ENCODE assay signal across 24 mouse cellular contexts in genomic region chr7:97379304-97379703, GRCm38 (mm10). TPM values are rescaled to one million over a fixed set of nuclear protein-coding genes. Genes with fewer than 3 reads are reported as not detected.
A peak's percentile ranks its signal among the peaks of the same experiment; 100 is the strongest.
DNase-seq lines count a peak whose midpoint lies in the region; ATAC-seq and TF ChIP-seq lines count a peak whose summit lies in the region.
"Had no signal": no experiment of that assay in that cellular context is flagged by ENCODE, and none has a peak within 500 bp of the region (broad histone marks: within the 10 kb centered on the region; RNA-seq: fewer than 3 reads in every experiment).

No protein-coding gene starts in this region.

- no peaks in the 10 kb centered on the region for H3K9me3 ChIP-seq in intestine, embryonic 14.5 days (ENCODE audit: control insufficient read depth, low read length)
- no peaks in the 10 kb centered on the region for H3K9me3 ChIP-seq in intestine, postnatal 0 days (ENCODE audit: control insufficient read depth)
- no peaks in the 10 kb centered on the region for H3K9me3 ChIP-seq in liver, embryonic 11.5 days (ENCODE audit: control insufficient read depth, low read length)
- no peaks in the 10 kb centered on the region for H3K9me3 ChIP-seq in midbrain, embryonic 11.5 days (ENCODE audit: control insufficient read depth, low read length)
- H3K9me3 ChIP-seq in midbrain, embryonic 16.5 days (replicated peaks; ENCODE audit: control insufficient read depth, low read length, poor library complexity, severe bottlenecking), result no peaks in the 10 kb centered on the region
- H3K9me3 ChIP-seq: G1E had no signal

- intact Hi-C loops in heart, postnatal 25 days (cut with DNase I), result no loop called here

- no peak for ATAC-seq in intestine, embryonic 14.5 days (replicated peaks; ENCODE audit: low FRiP score, low TSS enrichment, low read depth)
- no peak for ATAC-seq in intestine, postnatal 0 days
- no peak for ATAC-seq in liver, embryonic 11.5 days (replicated peaks; ENCODE audit: low FRiP score)
- ATAC-seq in midbrain, embryonic 11.5 days (ENCODE audit: low FRiP score), result no peak
- ATAC-seq in midbrain, embryonic 16.5 days, result no peak
- ATAC-seq: activated CD4-positive, CD25-positive, alpha-beta regulatory T cell, adult 4 months; CD4-positive, CD25-positive, alpha-beta regulatory T cell, adult 4 months; Patski had no signal

- H3K27ac ChIP-seq in intestine, embryonic 14.5 days (ENCODE audit: low read depth), result no peak overlapping the region
- H3K27ac ChIP-seq in intestine, postnatal 0 days (ENCODE audit: low read depth, low read length), result no peak overlapping the region
- H3K27ac ChIP-seq in liver, embryonic 11.5 days (ENCODE audit: low read depth, low read length), result no peak overlapping the region
- no peak overlapping the region for H3K27ac ChIP-seq in midbrain, embryonic 11.5 days (ENCODE audit: low read depth, low read length)
- H3K27ac ChIP-seq in midbrain, embryonic 16.5 days (ENCODE audit: low read length), result no peak overlapping the region

- peaks cover 95% of the 10 kb centered on the region for H3K36me3 ChIP-seq in intestine, embryonic 14.5 days (ENCODE audit: control insufficient read depth, insufficient read depth, low read length)
- peaks cover 70% of the 10 kb centered on the region for H3K36me3 ChIP-seq in intestine, postnatal 0 days (ENCODE audit: control insufficient read depth, insufficient read depth)
- peaks cover 51% of the 10 kb centered on the region for H3K36me3 ChIP-seq in liver, embryonic 11.5 days (ENCODE audit: control insufficient read depth, insufficient read depth, low read length)
- H3K36me3 ChIP-seq in midbrain, embryonic 11.5 days (ENCODE audit: control insufficient read depth, insufficient read depth, low read length), result peaks cover 26% of the 10 kb centered on the region
- peaks cover 20% of the 10 kb centered on the region for H3K36me3 ChIP-seq in midbrain, embryonic 16.5 days (ENCODE audit: control insufficient read depth, insufficient read depth, low read length)

- TF ChIP-seq CTCF in intestine, postnatal 0 days (IDR thresholded peaks at IDR 0.05; ENCODE audit: low read depth), result no peak

- H3K4me2 ChIP-seq in intestine, embryonic 14.5 days (ENCODE audit: low read length), result no peak overlapping the region
- H3K4me2 ChIP-seq in intestine, postnatal 0 days (replicated peaks; ENCODE audit: low read depth), result no peak overlapping the region
- H3K4me2 ChIP-seq in liver, embryonic 11.5 days, result no peak overlapping the region
- no peak overlapping the region for H3K4me2 ChIP-seq in midbrain, embryonic 11.5 days
- H3K4me2 ChIP-seq in midbrain, embryonic 16.5 days (ENCODE audit: low read length), result no peak overlapping the region

- no peaks in the 10 kb centered on the region for H3K4me1 ChIP-seq in intestine, embryonic 14.5 days (replicated peaks; ENCODE audit: control insufficient read depth, insufficient read depth, low read length)
- no peaks in the 10 kb centered on the region for H3K4me1 ChIP-seq in intestine, postnatal 0 days (replicated peaks; ENCODE audit: control insufficient read depth, insufficient read depth, low read length)
- H3K4me1 ChIP-seq in liver, embryonic 11.5 days (replicated peaks; ENCODE audit: control insufficient read depth, insufficient read depth, low read length), result no peaks in the 10 kb centered on the region
- H3K4me1 ChIP-seq in midbrain, embryonic 11.5 days (ENCODE audit: control insufficient read depth, insufficient read depth, low read length), result no peaks in the 10 kb centered on the region
- H3K4me1 ChIP-seq in midbrain, embryonic 16.5 days (ENCODE audit: control insufficient read depth, insufficient read depth, low read length), result no peaks in the 10 kb centered on the region

- no peak overlapping the region for H3K4me3 ChIP-seq in intestine, embryonic 14.5 days (ENCODE audit: low read depth, low read length)
- H3K4me3 ChIP-seq in intestine, postnatal 0 days (ENCODE audit: low read depth, low read length), result no peak overlapping the region
- H3K4me3 ChIP-seq in liver, embryonic 11.5 days (ENCODE audit: low read depth, low read length), result no peak overlapping the region
- no peak overlapping the region for H3K4me3 ChIP-seq in midbrain, embryonic 11.5 days (ENCODE audit: low read depth, low read length)
- no peak overlapping the region for H3K4me3 ChIP-seq in midbrain, embryonic 16.5 days (ENCODE audit: low read depth, low read length)

- H3K27me3 ChIP-seq in intestine, embryonic 14.5 days (replicated peaks; ENCODE audit: control insufficient read depth, insufficient read depth, low read length), result no peaks in the 10 kb centered on the region
- H3K27me3 ChIP-seq in intestine, postnatal 0 days (replicated peaks; ENCODE audit: control insufficient read depth, insufficient read depth, low read length), result no peaks in the 10 kb centered on the region
- no peaks in the 10 kb centered on the region for H3K27me3 ChIP-seq in liver, embryonic 11.5 days (replicated peaks; ENCODE audit: control insufficient read depth, insufficient read depth, low read length)
- H3K27me3 ChIP-seq in midbrain, embryonic 11.5 days (ENCODE audit: control insufficient read depth, insufficient read depth, low read length), result no peaks in the 10 kb centered on the region
- H3K27me3 ChIP-seq in midbrain, embryonic 16.5 days (ENCODE audit: control insufficient read depth, insufficient read depth, low read depth, low read length), result no peaks in the 10 kb centered on the region
- H3K27me3 ChIP-seq: CH12.LX, Patski had no signal

- 92% methylated on average over 5 of the region's 5 CpGs for WGBS in intestine, embryonic 14.5 days
- WGBS in intestine, postnatal 0 days, result 90% methylated on average over 5 of the region's 5 CpGs
- 90% methylated on average over 5 of the region's 5 CpGs for WGBS in liver, embryonic 11.5 days
- 93% methylated on average over 5 of the region's 5 CpGs for WGBS in midbrain, embryonic 11.5 days
- 97% methylated on average over 5 of the region's 5 CpGs for WGBS in midbrain, embryonic 16.5 days

- peak; percentile 70 for DNase-seq in heart, adult 11 months
- DNase-seq in heart, postnatal 25 days (ENCODE audit: low spot score), result no peak
- peak; percentile 12 for DNase-seq in intestine, embryonic 14.5 days (ENCODE audit: low spot score)
- DNase-seq in liver, embryonic 11.5 days (ENCODE audit: low spot score), result peak; percentile 15
- DNase-seq in liver, result no peak
- peak; percentile 51 for DNase-seq in midbrain, embryonic 11.5 days (ENCODE audit: low spot score, missing footprints)
- DNase-seq: adrenal gland, adult 2 months; adrenal gland, adult 8-10 months; adrenal gland, postnatal 10 days; adrenal gland, postnatal 14 days; adrenal gland, postnatal 25 days; adrenal gland, postnatal 36 days; B cell, adult 2 months; cerebellum, adult 11 months; cerebellum, adult 11-12 months had no signal

- no peak overlapping the region for H3K9ac ChIP-seq in intestine, embryonic 14.5 days (ENCODE audit: low read length)
- no peak overlapping the region for H3K9ac ChIP-seq in intestine, postnatal 0 days (ENCODE audit: low read depth, low read length)
- H3K9ac ChIP-seq in liver, embryonic 11.5 days (ENCODE audit: low read depth, low read length), result no peak overlapping the region
- no peak overlapping the region for H3K9ac ChIP-seq in midbrain, embryonic 11.5 days (ENCODE audit: low read length)
- H3K9ac ChIP-seq in midbrain, embryonic 16.5 days (ENCODE audit: low read depth, low read length), result no peak overlapping the region

RNA-seq across cellular contexts. Expression of gene Alg8, which starts 7.9 kb away (rescaled TPM):
- 1 to 10 TPM; 4.8 to 5.4 TPM for total RNA-seq in heart, postnatal 25 days (2021)
- polyA plus RNA-seq in intestine, embryonic 14.5 days (2014; fragmentation: Nextera tagmentation; extraction: Ambion mirVana), result 46.2 and 48.6 TPM in 2 replicates
- polyA plus RNA-seq in intestine, postnatal 0 days (2015; fragmentation: Nextera tagmentation; extraction: Ambion mirVana), result 14.5 and 15.7 TPM in 2 replicates
- polyA plus RNA-seq in liver, embryonic 11.5 days (2014; fragmentation: Nextera tagmentation; extraction: Ambion mirVana), result 66.4 and 74.2 TPM in 2 replicates
- polyA plus RNA-seq in midbrain, embryonic 11.5 days (2014; fragmentation: Nextera tagmentation; extraction: Ambion mirVana), result 37.1 and 38.1 TPM in 2 replicates
- 12.3 and 12.7 TPM in 2 replicates for polyA plus RNA-seq in midbrain, embryonic 16.5 days (2015; fragmentation: Nextera tagmentation; extraction: Ambion mirVana)

RNA-seq across cellular contexts. Expression of gene Ndufc2, which starts 20.5 kb away (rescaled TPM):
- total RNA-seq in heart, postnatal 25 days (2021), result 100 to 1,000 TPM; 521 to 565 TPM
- polyA plus RNA-seq in intestine, embryonic 14.5 days (2014; fragmentation: Nextera tagmentation; extraction: Ambion mirVana), result 386 and 389 TPM in 2 replicates
- 517 and 549 TPM in 2 replicates for polyA plus RNA-seq in intestine, postnatal 0 days (2015; fragmentation: Nextera tagmentation; extraction: Ambion mirVana)
- polyA plus RNA-seq in liver, embryonic 11.5 days (2014; fragmentation: Nextera tagmentation; extraction: Ambion mirVana), result 355 and 359 TPM in 2 replicates
- polyA plus RNA-seq in midbrain, embryonic 11.5 days (2014; fragmentation: Nextera tagmentation; extraction: Ambion mirVana), result 371 and 375 TPM in 2 replicates
- 426 and 456 TPM in 2 replicates for polyA plus RNA-seq in midbrain, embryonic 16.5 days (2015; fragmentation: Nextera tagmentation; extraction: Ambion mirVana)

RNA-seq across cellular contexts. Expression of gene Thrsp, which starts 38.2 kb away (rescaled TPM):
- 10 to 100 TPM; 32.7 to 44.2 TPM for total RNA-seq in heart, postnatal 25 days (2021)
- 0.23 and 0.41 TPM in 2 replicates for polyA plus RNA-seq in intestine, embryonic 14.5 days (2014; fragmentation: Nextera tagmentation; extraction: Ambion mirVana)
- 1.6 and 2.4 TPM in 2 replicates for polyA plus RNA-seq in intestine, postnatal 0 days (2015; fragmentation: Nextera tagmentation; extraction: Ambion mirVana)
- 0.30 TPM in 1 of 2 replicates, not detected in the other for polyA plus RNA-seq in liver, embryonic 11.5 days (2014; fragmentation: Nextera tagmentation; extraction: Ambion mirVana)
- 0.12 TPM in 1 of 2 replicates, not detected in the other for polyA plus RNA-seq in midbrain, embryonic 11.5 days (2014; fragmentation: Nextera tagmentation; extraction: Ambion mirVana)
- polyA plus RNA-seq in midbrain, embryonic 16.5 days (2015; fragmentation: Nextera tagmentation; extraction: Ambion mirVana), result 1.7 and 2.3 TPM in 2 replicates
- total RNA-seq: CH12.LX, MEL had no signal
- polyA plus RNA-seq: activated CD4-positive, CD25-positive, alpha-beta regulatory T cell, adult 4 months; C2C12; G1E had no signal

RNA-seq across cellular contexts. Expression of gene Kctd21, which starts 47.2 kb away (rescaled TPM):
- 1 to 10 TPM; 3.6 to 4.0 TPM for total RNA-seq in heart, postnatal 25 days (2021)
- 5.4 and 5.9 TPM in 2 replicates for polyA plus RNA-seq in intestine, embryonic 14.5 days (2014; fragmentation: Nextera tagmentation; extraction: Ambion mirVana)
- 1.4 TPM in 2 replicates for polyA plus RNA-seq in intestine, postnatal 0 days (2015; fragmentation: Nextera tagmentation; extraction: Ambion mirVana)
- 2.2 and 2.6 TPM in 2 replicates for polyA plus RNA-seq in liver, embryonic 11.5 days (2014; fragmentation: Nextera tagmentation; extraction: Ambion mirVana)
- polyA plus RNA-seq in midbrain, embryonic 11.5 days (2014; fragmentation: Nextera tagmentation; extraction: Ambion mirVana), result 4.6 and 5.8 TPM in 2 replicates
- 6.7 and 7.6 TPM in 2 replicates for polyA plus RNA-seq in midbrain, embryonic 16.5 days (2015; fragmentation: Nextera tagmentation; extraction: Ambion mirVana)

RNA-seq across cellular contexts. Expression of gene Usp35, which starts 47.5 kb away (rescaled TPM):
- under 1 TPM; 0.61 to 0.65 TPM for total RNA-seq in heart, postnatal 25 days (2021)
- 2.1 and 3.4 TPM in 2 replicates for polyA plus RNA-seq in intestine, embryonic 14.5 days (2014; fragmentation: Nextera tagmentation; extraction: Ambion mirVana)
- polyA plus RNA-seq in intestine, postnatal 0 days (2015; fragmentation: Nextera tagmentation; extraction: Ambion mirVana), result 0.41 and 0.48 TPM in 2 replicates
- 0.86 and 0.92 TPM in 2 replicates for polyA plus RNA-seq in liver, embryonic 11.5 days (2014; fragmentation: Nextera tagmentation; extraction: Ambion mirVana)
- polyA plus RNA-seq in midbrain, embryonic 11.5 days (2014; fragmentation: Nextera tagmentation; extraction: Ambion mirVana), result 2.5 and 2.9 TPM in 2 replicates
- 3.1 and 3.2 TPM in 2 replicates for polyA plus RNA-seq in midbrain, embryonic 16.5 days (2015; fragmentation: Nextera tagmentation; extraction: Ambion mirVana)

Comparison
In these comparisons a context has a peak if more than half of its experiments do, and no peak if none do; other contexts are left out.
1. DNase-seq: peak in heart, adult 11 months (single experiment), intestine, embryonic 14.5 days (single experiment), liver, embryonic 11.5 days (single experiment) and midbrain, embryonic 11.5 days (single experiment); none in heart, postnatal 25 days (single experiment) and liver (single experiment).